Mouse (Mus musculus): ENCODE data around the gene Fam129b.

Fam129b gene

DNA sequence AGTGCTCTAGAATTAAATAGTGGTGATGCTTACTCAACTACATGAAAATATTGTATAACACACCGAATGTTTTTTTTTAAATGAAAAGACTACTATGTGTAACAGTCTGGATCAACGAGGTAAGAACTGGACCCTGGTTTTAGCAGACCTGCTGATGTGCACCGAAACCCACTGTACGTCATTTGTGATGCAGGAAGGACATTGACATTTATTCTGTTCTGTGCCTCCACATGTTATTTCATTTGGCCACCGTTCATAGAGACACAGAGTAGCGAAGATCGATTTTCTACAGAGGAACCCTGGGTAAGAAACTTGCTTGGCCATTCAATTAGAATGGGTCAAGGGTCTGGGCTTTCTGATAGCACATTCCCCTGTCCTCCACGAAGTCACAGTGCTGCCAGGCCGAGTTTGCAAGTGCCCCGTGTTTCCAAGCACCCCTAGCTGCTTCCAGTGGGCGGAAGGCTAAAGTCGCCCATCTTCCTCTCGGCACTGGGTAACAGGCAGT is 90.3 kb downstream of the Fam129b start:
- DNase-seq: no peak

DNA sequence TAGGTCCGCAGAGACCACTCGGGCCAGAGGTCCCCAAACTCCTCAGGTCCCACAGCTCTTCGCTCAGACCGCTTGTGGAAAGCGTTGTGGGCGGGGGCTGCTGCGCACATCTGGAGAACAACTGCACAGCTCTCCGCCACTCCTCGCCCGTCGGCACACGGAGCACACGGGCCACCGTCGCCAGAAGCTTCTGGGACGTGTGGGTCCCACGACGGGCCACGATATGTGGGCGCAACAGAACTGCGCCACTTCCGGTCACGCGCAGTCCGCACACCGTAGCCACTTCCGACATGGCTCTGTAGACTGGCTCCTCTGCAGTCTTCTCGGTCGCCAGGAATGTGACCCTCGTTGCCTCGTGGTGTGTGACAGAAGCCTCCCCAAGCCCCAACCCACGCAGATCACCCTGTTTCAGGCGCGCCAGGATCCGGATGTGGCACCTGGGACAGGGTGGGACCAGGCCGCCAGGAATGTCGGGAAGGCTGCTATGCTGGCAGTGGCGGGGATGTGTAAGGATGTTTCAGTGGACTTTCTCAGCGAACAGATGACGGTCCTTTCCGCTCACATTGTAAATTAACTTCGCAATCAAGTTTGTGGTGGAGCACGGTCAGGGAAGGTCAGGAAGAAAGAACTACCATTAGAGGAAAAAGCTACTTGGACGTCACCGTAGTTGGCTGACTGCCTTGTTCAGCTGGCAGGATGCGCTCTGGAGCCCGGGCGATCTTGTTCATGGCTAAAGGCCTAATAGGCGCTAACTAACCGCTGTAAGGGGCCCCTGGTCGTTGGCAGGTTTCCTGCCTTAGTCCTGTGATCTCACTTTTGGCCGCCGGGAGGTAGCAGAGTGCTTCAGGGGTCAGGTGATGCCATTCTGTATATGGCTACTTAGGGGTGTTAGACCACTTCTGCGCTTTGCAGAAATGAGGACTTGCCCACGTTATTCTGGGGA is 91.0 kb downstream of the Fam129b start:
- peak; percentile 52 to 68 for DNase-seq

DNA sequence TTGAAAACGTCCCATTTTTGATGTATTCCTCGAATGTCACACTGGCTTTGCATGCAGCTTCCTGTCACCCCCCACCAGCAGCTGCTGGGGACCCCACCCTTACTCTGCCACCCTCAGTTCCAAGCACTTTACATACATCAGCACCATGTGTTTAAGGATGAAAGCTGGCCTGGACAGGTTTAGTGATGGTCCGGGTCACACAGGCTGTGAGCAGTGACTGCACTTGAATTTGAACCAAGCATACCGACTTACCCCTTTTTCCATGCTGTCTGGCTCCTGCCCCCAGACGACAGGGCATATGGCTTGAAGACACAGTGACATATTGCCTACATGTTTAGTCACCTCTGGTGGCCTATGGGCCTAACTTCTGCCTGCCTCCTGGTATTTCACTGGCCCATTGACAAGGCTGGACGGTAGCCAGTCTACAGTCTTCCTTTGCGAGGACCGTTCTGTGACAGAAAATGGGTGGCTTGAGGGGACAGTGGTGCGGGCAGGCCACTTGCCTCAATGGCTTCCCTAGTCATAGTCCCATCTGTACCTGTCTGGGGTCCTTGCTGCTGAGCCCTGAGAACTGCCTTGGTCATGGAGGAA is 92.2 kb downstream of the Fam129b start:
- DNase-seq: no peak

DNA sequence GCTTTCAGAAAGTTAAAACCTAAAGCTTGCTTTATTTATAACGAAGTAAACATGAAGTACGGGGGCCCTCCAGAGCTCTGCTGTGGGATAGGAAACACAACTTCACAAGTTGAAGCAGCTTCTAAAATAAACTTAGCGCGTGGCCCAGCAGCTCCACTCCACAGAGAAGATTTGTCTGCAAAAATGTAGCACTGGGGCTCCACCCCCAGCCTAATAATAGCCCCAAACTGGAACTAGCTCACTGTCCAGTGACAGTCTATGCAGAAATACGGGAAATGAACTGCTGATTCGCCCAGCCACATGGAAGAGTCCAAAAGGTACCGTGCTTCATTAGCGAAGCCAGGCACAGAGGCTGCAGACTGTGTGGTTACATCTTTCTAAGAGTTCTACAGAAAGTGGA is 93.4 kb downstream of the Fam129b start:
- DNase-seq: no peak

GRCm38 (mm10) chr2:32971235-32971634 is 95.3 kb downstream of the Fam129b start:
- DNase-seq: no peak

- no peak for DNase-seq
Measured at GRCm38 (mm10) chr2:32974216-32974615, 98.3 kb downstream of the Fam129b start.
